Mouse (Mus musculus): ENCODE measurements around the gene Gm17571.

- TF ChIP-seq CTCF (IDR thresholded peaks at IDR 0.05; ENCODE audit: low read depth) = no peak
- no peak for TF ChIP-seq EP300 (IDR thresholded peaks at IDR 0.05; ENCODE audit: low read depth)
Measured at GRCm38 (mm10) chr9:13491107-13491506, 44.6 kb upstream of the Gm17571 start.
